Mouse (Mus musculus) frontal cortex, postnatal 36 days (tissue): ENCODE measurements around the gene Arfgef3.

Experiments used
- DNase-seq, 2 experiments: peaks; one replicate each; pipeline ENCODE4 v3.0.0; 2022; ENCODE audit warnings: low spot score in 2 of 2

The Arfgef3 gene

DNA sequence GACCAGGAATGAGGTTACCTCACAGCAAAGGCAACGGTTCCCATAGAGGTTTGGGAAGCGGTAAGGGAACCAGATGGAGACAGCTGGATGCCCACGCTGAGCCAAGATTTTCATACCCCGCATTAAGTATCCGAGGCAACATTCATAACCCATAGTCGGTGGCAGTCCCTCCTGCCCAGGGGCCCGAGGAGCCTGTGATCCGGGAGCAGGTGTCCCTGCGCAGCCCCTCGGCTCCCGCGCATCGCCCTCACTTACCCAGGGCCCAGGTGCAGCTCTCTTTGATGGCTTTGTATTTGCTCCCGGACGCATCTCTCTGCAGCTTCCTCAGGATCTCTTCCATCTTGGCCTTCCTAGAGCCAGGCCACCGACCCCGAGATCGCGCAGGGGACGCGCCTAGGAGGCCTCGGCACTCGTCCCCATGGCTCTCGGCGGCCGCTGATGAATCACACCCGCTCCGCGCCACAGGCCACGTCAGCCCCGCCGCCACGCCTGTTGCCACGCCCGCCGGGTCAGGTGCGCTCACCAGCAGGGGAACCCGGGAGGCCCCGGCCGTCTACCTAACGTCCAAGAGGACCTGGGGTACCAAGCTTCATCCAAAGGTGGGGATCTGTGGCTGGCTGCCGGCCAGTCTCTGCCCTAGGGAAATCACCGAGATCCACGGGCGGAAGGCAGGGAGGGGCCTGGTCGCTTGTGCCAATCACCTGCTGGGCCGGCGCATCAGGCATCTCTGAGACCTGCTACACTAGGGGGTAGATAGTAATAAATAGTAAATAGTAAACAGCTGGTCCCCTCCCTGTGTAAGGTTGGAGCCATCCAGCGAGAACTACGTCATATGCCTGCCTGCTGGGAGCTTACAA, at the start of gene Arfgef3:
Gene Arfgef3, minus strand, starts transcription at position 664 of the 857 bp plus-strand sequence.
- DNase-seq: peak; percentile 88 to 90

DNA sequence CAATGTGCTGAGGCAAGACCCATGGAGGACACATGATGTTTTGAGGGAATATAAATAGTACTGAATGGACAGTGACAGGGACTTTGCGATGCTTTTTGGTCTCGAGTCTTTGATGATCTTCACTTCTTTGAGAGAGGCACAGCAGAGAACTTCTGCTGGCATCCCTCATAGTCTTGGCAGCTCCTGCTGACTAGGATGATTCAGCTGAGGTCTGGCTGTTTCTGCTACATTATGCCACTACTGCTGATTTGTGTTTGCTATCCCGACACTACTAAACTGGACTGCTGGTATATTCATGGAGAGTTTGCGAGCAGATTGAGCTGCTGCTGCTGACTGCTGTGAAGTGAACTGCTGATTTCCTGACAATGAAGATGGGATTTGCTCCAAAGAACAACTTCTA, 46.3 kb upstream of the Arfgef3 start:
- DNase-seq: peak; percentile 21 to 26

DNA sequence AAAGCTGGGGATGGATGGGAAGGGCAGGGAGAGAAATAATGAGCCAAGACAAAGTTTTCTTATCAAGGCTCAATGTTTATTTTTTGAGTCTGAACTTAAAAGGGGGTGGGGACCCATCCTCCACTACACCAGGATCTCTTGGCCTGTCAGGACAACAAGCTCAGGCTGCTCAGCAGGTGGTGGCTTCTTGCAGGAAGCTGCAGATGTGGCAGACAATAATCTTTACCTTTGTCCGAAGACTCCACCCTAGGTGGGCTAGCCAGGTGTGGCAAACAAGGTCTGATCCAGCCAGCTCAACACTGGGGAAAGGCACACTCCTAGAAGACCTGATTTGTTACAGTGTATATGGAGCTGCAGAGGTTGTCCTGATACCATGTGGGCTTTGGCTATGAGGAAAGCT, 44.9 kb upstream of the Arfgef3 start:
- DNase-seq: no peak

- DNase-seq: no peak
These were observed 42.9 kb upstream of the Arfgef3 start, which contains the start of gene Gm4922 for GRCm38 (mm10) chr10:18786693-18787092. Gene Gm4922 (minus strand): TSS chr10:18786793.

DNA sequence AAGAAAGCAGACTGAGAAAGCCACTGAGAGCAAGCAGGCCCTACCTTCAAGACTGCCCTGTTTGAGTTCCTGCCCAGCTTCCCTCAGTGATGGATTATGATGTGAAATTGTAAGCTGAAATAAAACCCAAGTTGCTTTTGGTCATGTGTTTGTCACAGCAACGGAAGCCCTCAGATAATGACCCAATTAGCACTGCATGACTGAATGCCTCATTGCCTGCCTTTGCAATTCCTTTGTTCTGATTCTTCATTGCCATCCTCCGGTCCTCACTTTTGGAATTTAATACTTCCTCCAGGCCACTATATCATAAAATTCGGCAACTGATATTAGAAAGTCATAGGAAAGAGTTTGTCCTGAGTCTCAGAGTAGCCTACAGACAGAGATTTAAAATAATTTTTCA, 33.8 kb upstream of the Arfgef3 start:
- DNase-seq: no peak

DNA sequence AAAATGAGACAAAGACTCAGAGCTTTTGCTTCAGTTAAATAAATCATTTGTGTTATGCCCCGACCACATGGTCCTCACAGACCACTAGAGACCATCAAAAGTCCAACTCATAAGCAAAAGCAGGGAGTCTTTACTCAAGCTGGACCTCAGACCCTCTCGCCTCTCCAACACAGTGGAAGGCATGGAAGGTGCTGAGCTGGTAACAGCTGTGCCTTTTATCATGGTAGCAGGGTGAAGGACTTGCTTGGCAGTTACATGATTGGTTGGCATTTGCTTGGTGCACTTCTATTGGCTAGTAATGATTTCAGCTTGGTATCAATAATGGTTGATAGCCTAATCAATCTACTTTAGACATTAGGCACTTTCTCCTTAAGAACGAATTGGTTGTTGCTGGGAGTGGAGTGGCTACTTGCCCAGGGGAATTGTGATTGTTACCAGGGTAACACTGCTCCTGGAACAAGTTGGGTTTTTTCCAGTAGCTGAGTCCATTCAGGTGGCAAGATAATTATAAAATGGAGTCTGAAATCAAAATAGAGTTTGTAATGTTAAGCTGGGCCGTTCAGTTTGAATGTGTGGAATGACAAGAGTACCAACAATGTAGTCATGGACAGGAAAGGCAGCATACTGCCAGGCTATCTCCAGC, 28.9 kb upstream of the Arfgef3 start:
- no peak for DNase-seq

DNA sequence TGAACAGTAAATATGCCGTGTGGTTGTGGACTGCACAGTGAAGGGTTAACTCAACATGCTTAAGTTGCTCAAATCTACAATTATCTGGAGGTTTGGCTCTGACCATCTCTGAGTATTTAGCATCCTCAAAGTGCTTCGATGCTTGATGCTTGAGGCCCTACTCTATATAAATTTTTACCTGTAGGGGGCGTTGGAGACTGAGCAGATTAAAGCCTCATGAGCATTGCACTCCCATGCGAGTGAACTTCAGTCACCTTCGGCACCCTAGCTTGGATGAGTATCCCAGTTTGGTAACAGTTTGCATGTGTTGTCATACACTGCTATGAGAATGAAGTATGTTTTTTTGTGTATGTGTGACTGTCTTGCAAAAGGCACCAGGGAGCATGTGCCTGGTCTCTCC, 26.2 kb upstream of the Arfgef3 start:
- no peak for DNase-seq

DNA sequence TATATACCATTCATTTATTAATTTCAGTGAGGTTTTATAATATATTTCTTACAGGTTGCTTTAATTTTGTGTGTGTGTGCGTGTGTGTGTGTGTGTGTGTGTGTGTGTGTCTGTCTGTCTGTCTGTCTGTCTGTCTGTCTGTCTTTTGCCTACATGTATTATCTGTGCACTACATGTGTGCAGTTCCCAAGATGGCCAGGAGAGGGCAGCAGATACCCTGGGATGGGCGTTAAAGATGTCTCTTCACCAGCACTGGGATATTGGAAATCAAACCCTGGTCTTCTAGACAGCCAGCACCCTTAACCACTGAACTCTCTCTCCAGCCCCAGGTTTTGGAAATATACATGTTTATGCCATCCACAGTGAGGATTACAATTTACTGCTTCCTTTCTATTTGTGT, 16.5 kb upstream of the Arfgef3 start:
- no peak for DNase-seq

DNA sequence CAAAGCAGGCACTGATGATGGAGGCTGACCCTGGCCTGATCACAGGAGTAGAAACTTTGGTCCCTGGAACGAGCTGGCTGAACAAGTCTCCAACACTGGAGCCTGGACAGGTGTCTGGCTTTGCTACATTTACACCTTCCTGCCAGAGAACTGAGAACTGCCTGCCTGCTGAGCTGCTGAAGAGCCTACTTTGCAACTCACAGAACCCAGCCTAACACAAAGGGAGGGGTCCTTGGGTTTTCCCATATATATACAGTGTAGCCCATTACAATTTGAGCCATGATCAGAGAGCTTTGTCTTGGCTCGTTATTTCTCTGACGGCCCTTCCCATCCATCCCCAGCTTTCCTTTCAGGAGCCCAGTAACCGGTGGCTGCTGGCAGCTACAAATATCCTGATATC, 6.3 kb upstream of the Arfgef3 start:
- DNase-seq: no peak

DNA sequence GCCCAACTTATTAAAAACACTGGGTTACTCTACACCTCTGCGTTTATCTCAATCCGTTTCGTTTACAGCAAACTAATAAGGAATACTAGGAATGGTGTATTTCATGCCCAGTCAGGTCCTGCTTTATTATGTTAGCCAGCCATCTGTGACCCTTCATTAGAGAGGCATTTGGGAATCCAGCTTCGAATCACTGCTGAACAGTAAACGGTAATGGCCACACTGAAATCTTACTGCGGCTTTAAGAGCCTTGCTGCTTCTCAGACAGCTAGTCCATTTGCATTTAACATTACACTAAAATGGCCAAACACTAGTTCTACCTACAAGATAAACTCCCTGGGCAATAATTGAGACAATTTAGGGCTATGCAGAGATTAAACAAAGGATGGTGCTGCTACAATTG, 1.7 kb downstream of the Arfgef3 start:
- no peak for DNase-seq

GRCm38 (mm10) chr10:18741024-18741423, 2.7 kb downstream of the Arfgef3 start:
- no peak for DNase-seq

DNA sequence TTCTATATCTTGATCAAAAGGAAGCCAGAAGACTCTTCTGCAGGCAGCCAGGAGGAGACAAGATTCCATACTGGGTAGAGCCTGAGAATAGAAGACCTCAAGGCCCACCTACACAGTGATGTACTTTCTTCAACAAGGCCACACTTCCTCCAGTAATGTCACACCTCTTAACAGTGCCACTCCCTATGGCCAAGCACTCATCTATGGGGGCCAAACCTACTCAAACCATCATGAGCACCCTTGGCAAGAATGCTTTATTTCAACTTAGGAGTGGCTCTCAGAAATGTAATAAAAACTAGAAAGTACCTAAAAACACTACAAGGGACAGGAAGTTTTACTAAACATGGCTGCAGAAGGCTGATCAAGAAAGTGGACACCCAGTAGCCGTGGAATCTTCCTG, 15.2 kb downstream of the Arfgef3 start:
- no peak for DNase-seq

- DNase-seq: no peak
These were observed 32.3 kb downstream of the Arfgef3 start for GRCm38 (mm10) chr10:18711436-18711835.

DNA sequence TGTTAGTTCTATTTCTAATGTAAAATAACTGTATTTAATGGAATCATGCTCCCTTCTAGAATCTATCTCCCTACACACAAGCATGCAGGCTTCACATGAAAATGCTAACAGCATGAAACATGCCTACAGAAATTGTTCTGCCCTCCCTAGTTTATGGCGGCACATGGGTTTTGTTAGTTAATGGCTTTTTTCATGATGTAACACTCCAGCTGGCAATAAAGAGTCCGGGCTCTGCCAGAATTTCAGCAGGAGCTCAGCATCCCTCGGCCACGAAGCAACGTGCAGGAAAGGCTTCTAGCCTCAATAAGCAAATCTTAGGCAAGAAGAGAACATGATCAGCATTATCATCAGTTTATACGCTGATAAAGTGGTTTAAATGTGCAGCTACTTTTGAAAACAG, 32.8 kb downstream of the Arfgef3 start:
- DNase-seq: peak; percentile 23 to 42

DNA sequence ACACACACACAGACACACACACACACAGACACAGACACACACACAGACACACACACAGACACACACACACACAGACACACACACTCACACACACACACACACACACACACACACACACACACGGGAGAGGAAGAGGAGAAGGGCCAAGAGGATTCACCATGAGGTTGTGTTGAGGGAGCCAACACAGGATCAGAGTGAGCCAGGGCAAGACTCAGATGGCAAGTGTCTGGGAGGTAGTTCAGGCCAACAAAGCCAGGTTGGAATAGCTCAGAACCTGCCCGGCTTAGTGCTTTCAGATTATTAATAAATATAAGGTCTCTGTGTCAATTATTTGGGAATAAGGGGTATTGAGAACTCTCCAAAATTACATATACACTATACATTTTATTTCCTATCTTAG, 33.9 kb downstream of the Arfgef3 start:
- no peak for DNase-seq

DNA sequence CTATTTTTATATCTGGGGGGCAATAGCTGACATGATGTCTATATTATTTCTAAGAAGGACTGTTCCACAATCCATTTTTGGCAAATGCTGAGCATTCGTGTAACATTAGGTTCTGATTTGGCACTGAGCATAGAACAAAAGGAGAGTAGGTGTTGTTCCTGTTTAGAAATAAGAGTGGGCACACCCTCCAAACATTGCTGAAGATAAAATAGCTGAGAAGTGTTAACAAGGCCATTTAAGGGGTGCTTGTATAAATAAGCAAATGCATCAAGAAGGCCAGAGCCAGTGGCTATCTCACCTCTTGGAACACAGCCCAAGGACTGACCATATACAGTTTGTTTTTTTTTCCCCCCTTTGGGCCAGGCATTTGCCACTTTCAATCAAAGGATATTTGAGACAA, 35.1 kb downstream of the Arfgef3 start:
- DNase-seq: no peak

DNA sequence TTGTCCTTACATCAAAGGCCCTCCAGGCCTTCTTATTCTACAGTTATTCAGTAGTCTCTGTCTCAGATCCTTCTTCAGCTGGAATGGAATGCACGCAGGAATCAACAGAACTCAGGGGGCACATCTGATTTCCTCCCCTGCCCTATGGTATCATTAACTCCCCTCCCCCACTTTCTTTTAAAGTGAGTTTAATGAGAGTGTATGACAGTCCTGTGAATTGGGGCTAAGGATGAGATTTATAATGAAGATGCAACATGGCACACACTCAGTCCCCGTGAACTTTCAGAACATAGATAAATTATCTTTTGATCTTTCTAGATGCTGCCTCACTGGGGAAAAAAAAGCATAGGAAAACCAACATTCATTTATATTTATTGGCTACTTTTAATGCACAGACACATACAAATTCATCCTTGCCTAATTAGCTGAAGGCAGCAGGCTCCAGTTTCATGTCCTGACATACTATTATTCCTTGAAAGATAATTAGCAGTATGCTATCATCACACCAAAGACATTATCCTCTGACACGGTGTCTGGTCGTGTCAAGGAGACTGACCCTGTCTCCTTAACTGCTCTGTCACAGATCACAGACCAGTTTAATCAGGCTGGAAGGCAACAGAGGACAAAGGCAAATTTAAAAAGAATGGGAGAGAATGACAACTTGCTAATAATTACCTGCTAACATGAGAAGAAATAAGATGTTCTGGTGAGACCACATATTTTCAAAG, 39.2 kb downstream of the Arfgef3 start:
- no peak for DNase-seq

- DNase-seq: no peak
These were observed 42.2 kb downstream of the Arfgef3 start for GRCm38 (mm10) chr10:18701517-18701916.

DNA sequence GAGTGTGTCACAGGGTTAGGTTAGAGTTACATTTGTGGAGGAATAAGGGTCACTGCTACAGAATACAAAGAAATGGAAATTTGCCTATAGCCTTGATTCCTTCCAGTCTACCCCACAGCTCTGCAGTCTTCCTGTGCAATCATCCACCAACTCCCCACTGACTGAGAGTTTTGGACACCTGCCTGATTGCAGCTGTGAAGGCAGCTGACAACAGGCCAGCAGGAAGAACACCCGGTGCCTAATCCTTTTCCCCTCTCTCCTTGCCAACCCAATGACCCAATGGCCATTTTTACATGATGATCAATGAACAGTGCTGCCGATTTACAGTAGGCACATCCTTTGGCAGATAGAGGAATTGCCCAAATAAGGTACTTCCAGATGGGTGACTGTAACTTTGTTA, 43.6 kb downstream of the Arfgef3 start:
- no peak for DNase-seq

GRCm38 (mm10) chr10:18699151-18699550, 44.6 kb downstream of the Arfgef3 start:
- no peak for DNase-seq

GRCm38 (mm10) chr10:18696461-18696860, 47.3 kb downstream of the Arfgef3 start:
- no peak for DNase-seq

- no peak for DNase-seq
These were observed 55.5 kb downstream of the Arfgef3 start for GRCm38 (mm10) chr10:18688234-18688633.
